Mouse (Mus musculus) central nervous system, embryonic 11.5 days (tissue): ENCODE results near the gene Tmub1. TPM values are rescaled to one million over a fixed set of nuclear protein-coding genes. Genes with fewer than 3 reads are reported as not detected.

Experiments
- polyA plus RNA-seq: library from polyadenylated mRNA; depleted of rRNA; stranded (reverse); fragments of >200 nt; gene quantifications from 2 replicates; pipeline ENCODE4 v1.2.3, GENCODE M21; 2012; rRNA removed

Gene Tmub1
- polyA plus RNA-seq, result 20.9 and 24.5 TPM in 2 replicates

GRCm38 (mm10) chr5:24447624-24448298 lies at the start of gene Tmub1:
Gene Tmub1, minus strand, starts transcription at chr5:24447854.

GRCm38 (mm10) chr5:24452030-24452690 lies 4.5 kb upstream of the Tmub1 start, which contains the start of gene Agap3:
Gene Agap3, plus strand, starts transcription at chr5:24452177.

GRCm38 (mm10) chr5:24444746-24445427 lies 2.8 kb downstream of the Tmub1 start, which contains the start of gene Fastk:
Gene Fastk, minus strand, starts transcription at chr5:24445287.

GRCm38 (mm10) chr5:24423129-24424003 lies 24.3 kb downstream of the Tmub1 start, which contains the start of the genes Cdk5 and Slc4a2:
Gene Cdk5, minus strand, starts transcription at chr5:24423530.
Gene Slc4a2, plus strand, starts transcription at chr5:24423837.

GRCm38 (mm10) chr5:24413042-24413693 lies 34.5 kb downstream of the Tmub1 start, which contains the start of gene Asic3:
Gene Asic3, plus strand, starts transcription at chr5:24413392.

Other genes starting within 250 kb of the Tmub1 start
- 24.6 and 31.4 TPM in 2 replicates for gene Kcnh2, start 96.2 kb downstream of the Tmub1 start, polyA plus RNA-seq
- gene Nos3, start 83.0 kb downstream of the Tmub1 start, polyA plus RNA-seq, result 6.3 and 7.0 TPM in 2 replicates
- 0.38 and 0.76 TPM in 2 replicates for gene Atg9b, start 55.7 kb downstream of the Tmub1 start, polyA plus RNA-seq
- 38.0 and 40.4 TPM in 2 replicates for gene Abcb8, start 54.2 kb downstream of the Tmub1 start, polyA plus RNA-seq
- gene Asic3, start 34.5 kb downstream of the Tmub1 start, polyA plus RNA-seq, result 0.61 and 2.1 TPM in 2 replicates
- gene Cdk5, start 24.3 kb downstream of the Tmub1 start, polyA plus RNA-seq, result 80.4 and 94.6 TPM in 2 replicates
- gene Slc4a2, start 24.0 kb downstream of the Tmub1 start, polyA plus RNA-seq, result 42.8 and 52.9 TPM in 2 replicates
- gene Fastk, start 2.6 kb downstream of the Tmub1 start, polyA plus RNA-seq, result 105 and 166 TPM in 2 replicates
- gene Agap3, start 4.3 kb upstream of the Tmub1 start, polyA plus RNA-seq, result 123 and 155 TPM in 2 replicates
- 0.43 and 0.80 TPM in 2 replicates for gene Gbx1, start 79.3 kb upstream of the Tmub1 start, polyA plus RNA-seq
- gene Asb10, start 93.1 kb upstream of the Tmub1 start, polyA plus RNA-seq, result 0.36 and 0.98 TPM in 2 replicates
- gene 4931409K22Rik, start 109.0 kb upstream of the Tmub1 start, polyA plus RNA-seq, result 0.14 and 0.21 TPM in 2 replicates
- gene Abcf2, start 129.6 kb upstream of the Tmub1 start, polyA plus RNA-seq, result 92.7 and 95.7 TPM in 2 replicates
- 20.2 and 22.1 TPM in 2 replicates for gene Chpf2, start 138.9 kb upstream of the Tmub1 start, polyA plus RNA-seq
- gene Smarcd3, start 176.6 kb upstream of the Tmub1 start, polyA plus RNA-seq, result 71.6 and 79.7 TPM in 2 replicates
- gene Nub1, start 237.7 kb upstream of the Tmub1 start, polyA plus RNA-seq, result 35.8 and 38.3 TPM in 2 replicates